Mouse (Mus musculus) cerebellum, adult 18-20 months (tissue): Measurements from ENCODE around the gene Cadm4.

Experiments used
- DNase-seq, 2 experiments: peaks; one replicate each; pipeline ENCODE4 v3.0.0; 2021

The Cadm4 gene

DNA sequence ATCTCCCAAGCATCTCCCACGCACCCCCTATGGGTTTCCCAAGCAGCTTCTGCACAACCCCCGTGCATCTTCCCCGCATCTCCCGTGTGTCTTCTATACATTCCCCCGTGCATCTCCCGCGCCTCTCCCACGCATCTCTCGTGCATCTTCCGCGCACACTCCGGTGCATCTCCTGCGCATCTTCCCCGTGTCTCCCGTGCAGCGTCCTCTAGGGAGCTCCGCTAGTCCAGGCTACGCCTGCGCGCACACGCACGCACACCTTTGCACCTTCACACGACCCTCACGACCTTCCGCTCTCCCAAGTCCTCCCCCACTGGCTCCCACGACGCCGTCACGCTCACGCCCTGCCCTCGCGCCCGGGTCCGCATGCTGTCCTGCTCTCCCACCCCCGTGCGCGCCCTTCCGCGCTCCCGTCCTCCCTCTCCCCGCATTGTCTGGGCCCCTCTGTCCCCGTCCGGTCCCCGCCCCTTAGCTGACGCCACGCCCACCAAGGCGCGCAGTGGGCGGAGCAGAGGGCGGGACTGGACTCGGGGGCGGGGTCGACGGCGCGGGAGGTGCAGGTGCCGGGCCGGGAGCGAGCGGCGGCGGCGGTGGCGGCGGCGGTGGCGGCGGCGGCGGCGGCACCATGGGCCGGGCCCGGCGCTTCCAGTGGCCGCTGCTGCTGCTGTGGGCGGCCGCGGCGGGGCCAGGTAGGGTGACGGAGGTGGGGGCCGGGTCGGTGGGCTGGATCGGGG, at the start of gene Cadm4:
Cadm4 (plus strand) TSS at position 550 of the 734 bp plus-strand sequence.
- DNase-seq, result peak; percentile 90 to 98

DNA sequence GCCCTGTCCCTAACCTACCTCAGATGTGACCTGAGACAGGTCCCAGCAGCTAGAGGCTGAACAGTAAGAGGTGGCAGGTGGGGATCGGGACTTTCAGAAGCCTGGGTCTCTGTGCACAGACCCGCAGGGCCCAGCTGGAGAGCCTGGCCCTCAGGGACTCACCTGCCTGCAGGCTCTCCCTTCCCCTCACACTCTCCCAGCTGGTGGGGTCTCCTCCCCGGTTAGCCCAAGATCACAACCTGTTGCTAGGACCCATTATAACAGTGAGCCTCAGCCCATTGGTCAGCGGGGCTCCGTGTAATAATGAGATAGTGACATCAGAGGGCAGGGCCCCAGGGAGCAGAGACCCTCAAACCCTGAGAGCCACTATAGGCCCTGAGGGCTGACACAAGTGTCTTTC, 46.5 kb upstream of the Cadm4 start:
- no peak for DNase-seq

DNA sequence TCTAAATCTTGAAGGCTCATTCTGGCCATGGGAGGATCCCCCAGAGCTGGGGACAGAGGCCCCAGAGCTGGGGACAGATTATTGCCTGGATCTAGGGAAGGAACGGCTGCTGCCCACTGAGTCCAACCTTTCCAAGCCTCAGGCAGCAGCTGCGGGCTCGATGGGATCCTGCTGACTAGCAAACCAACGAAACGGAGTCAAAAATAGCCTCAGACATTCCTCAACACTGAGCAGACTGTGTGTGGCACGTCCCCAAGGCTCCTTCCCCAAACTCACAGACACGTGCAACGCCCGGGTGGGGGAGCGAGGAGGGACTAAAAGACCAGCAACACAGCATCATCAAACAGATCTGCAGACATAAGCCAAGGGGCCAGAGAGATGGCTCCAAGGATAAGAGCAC, 43.8 kb upstream of the Cadm4 start:
- DNase-seq, result peak; percentile 41 to 42

GRCm38 (mm10) chr7:24439191-24439590, 42.6 kb upstream of the Cadm4 start:
- no peak for DNase-seq

GRCm38 (mm10) chr7:24439891-24440290, 41.9 kb upstream of the Cadm4 start:
- DNase-seq, result no peak

- peak; percentile 56 to 63 for DNase-seq
Measured at GRCm38 (mm10) chr7:24441785-24442184, 40.0 kb upstream of the Cadm4 start.

DNA sequence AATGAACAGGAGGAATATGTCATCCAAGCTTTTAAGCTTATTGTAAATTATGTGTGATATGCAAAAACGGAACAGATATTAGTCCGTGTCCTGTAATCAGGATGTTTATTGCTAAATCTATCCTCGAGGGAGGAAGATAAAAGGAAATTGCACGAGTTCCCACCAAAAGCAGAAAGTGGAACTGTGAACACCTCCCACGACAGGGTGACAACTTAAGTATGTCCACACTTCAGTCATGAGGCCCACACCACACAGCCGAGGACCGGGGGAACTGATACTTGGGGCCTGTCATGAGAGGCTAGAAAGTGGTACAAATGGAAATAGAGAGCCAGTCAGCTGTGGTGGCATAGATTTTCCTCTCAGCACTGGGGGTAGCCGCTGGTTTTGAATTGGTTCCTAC, 39.5 kb upstream of the Cadm4 start:
- DNase-seq, result no peak

DNA sequence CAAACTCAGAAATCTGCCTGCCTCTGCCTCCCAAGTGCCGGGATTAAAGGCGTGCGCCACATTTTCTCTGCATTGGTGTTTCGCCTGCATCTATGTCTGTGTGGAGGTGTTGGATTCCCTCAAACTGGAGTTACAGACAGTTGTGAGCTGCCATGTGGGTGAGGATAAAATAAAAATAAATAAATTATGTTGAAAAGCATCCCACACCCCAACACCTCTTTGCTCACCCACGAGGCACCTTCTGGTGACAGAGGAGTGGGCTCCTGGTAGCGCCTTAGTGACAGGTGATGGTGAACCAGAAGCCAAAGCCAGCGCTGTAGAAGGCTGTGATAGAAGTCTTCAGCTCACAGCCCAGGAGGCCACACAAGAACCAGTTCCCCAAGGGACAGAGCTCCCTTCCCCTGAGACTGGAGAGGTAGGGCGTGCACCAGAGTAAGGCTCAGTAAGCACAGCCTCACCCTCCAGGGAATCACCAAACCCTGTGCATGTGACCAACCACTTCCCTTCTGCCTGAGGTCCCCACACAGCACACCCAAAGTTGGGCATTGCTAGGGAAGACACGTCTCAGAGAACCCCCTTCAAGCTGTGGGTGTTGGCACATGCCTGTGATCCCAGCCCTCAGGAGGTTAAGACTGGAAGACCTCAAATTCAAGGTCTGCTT, 36.4 kb upstream of the Cadm4 start:
- DNase-seq, result no peak

DNA sequence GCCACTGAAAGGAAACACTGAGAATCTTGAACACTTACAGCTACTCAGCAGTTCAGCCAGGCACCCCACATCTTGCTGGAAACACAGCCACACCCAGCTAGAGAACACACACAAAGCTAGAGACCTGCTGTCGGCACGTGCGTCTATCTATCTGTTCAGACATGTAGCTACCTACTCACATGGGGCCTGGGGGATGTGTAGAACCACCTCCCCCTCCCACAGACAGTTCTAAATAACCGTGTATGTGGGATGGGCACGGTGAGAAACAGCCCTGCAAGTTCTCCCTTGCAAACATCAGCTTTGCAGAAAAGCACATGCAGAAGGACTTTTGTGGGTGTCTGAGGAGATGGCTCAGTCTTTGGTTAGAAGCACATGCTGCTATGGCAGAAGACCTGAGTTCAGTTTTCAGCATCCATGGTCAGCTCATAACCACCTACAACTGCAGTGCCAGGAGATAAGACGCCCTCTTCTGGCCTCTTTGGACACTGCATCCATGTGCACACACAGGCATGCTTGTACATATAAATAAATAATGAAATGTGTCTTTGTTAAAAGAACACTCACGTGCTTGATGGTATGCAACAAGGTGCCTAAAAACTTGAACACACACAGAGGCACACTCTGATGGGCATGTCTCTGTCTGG, 35.0 kb upstream of the Cadm4 start:
- DNase-seq, result no peak

DNA sequence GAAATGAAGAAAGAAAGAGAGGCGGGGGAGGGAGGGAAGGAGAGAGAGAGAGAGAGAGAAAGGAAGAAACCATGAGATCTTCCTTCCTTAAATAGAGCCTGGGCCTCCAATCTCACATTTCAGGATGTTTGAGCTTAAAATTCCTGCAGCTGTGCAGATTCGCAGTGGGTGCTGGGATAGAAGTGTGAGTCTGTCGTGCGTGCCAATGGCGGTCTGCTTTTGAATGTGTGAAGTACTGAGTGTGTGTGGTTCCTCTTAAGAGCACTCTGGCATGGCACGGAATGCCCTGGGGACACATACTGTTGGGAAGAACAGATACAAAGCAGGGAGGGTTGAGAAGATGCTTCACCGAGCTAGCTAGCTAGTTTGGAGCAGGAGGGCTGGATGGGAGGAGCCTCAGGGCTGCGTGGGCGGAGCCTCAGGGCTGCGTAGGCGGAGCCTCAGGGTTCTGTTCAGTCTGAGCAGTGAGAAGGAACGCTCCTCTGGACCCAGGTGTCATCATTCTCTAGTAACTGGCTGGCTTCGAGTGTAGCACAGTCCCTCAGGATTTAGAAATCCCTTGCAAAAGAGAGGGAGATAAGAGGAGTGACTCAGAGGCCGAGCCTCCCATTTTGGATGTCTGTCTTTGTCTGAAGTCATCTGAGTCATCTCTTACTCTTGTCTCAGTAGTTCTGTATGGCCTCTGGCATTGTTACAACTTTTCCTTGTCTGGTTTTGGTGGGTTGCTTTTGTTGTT, 32.9 kb upstream of the Cadm4 start:
- DNase-seq, result no peak

DNA sequence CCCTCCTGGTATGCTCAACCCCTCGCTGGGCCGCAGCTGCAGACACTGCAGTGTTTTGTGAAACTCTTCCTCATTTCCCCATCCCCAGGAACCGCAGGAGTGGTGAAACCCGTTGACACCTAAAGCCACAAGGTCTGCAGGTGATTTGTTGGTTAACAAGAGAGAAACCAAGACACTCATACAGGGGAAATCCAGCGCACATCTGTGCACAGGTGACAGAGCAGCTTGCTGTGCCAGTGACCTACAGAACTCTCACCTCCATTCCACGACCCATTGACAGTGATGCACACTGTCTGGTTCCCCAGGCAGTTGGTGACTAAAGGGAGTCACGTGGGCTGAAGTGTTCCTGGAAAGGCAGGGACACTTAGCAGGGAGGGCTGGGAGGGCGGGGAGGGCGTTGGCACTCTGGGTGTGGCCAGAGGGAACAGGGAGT, 31.2 kb upstream of the Cadm4 start:
- DNase-seq, result no peak

DNA sequence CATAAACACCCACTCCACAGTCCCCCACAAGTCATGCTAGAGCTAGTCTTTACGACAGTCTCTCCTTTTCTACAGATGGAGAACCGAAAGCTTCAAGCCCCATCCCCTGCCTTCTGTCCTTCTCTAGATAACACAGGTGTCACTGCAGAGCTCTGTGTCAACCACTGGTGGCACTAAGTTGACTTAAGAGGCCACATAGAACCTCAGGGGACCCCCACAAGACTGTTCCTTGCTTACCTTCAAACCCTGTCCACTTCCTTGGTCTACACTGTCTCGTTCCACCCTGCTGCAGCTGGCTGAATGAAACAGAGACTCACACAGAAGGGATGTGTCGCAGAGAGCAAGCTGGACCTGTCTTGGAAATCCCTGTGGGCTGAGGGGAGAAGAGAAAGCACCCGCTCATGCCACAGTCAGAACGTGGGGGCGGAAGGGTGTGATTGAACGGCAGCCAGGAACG, 29.9 kb upstream of the Cadm4 start, which contains the start of gene Irgc1:
Irgc1 (minus strand) TSS at position 443 of the 457 bp plus-strand sequence.
- no peak for DNase-seq

DNA sequence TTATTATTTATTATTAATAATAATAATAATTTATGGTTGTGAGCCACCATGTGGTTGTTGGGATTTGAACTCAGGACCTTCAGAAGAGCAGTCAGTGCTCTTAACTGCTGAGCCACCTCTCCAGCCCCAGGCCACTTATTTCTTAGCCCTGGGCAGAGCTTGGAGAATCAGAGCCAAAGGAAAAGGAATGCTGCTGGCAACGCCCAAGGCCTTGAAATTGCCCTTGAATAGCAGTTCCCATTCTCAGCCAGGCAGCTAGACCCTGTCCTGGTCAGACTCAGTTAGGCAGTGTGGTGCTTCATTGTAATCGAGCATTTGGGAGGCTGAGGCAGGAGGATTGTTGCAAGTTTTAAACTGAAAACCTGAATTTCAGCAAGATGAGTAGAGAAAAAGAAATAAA, 27.6 kb upstream of the Cadm4 start:
- DNase-seq, result no peak

- DNase-seq, result no peak
Measured at GRCm38 (mm10) chr7:24455726-24456125, 26.1 kb upstream of the Cadm4 start.

- no peak for DNase-seq
Measured at GRCm38 (mm10) chr7:24457726-24458370, 24.0 kb upstream of the Cadm4 start.

- no peak for DNase-seq
Measured at GRCm38 (mm10) chr7:24459440-24459839, 22.4 kb upstream of the Cadm4 start.

DNA sequence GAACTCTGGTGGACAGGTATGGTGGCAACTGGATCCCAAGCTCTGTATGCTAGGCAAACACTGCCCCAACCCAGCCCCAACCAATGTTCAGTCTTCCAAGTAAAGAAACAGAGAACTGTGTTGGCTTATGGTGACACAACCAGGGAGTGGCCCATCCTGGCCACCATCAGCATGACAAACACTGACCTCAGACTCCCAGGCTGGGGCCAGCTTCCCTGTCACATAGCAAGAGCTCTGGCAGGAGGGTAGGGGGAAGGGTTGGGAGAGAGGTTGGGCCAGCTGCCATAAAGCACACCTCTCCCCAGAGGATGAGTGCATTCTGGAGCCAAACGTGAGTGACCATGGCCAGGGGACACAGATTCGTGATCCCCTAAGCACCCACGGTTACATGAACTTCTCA, 22.0 kb upstream of the Cadm4 start:
- DNase-seq, result no peak

- no peak for DNase-seq
Measured at GRCm38 (mm10) chr7:24461376-24462051, 20.3 kb upstream of the Cadm4 start.

GRCm38 (mm10) chr7:24462388-24463319, 19.2 kb upstream of the Cadm4 start, which contains the start of gene Plaur:
Gene Plaur, plus strand, starts transcription at chr7:24462484.
- DNase-seq, result no peak

GRCm38 (mm10) chr7:24466835-24467234, 15.0 kb upstream of the Cadm4 start:
- no peak for DNase-seq

GRCm38 (mm10) chr7:24467886-24468285, 13.9 kb upstream of the Cadm4 start:
- no peak for DNase-seq
